Mouse (Mus musculus) midbrain, embryonic 13.5 days (tissue): ENCODE results near the gene Pla1a. TPM values are rescaled to one million over a fixed set of nuclear protein-coding genes. Genes with fewer than 3 reads are reported as not detected.
"Not testable (repeated sequence)": the region's sequence is repeated elsewhere in the genome, so short reads cannot be mapped to it uniquely, and the experiment has no call there.

Experiments used
- ATAC-seq: fragments of 200-750 bp; cut with Nextera tagmentation; 2 replicates; pipeline ENCODE4 v1.8.0; 2017; ENCODE audit warnings: mild to moderate bottlenecking, moderate TSS enrichment, moderate library complexity
- H3K27ac ChIP-seq: fragments of 300-500 bp; sonication (generic); 2 replicates; pipeline ENCODE4 v1.5.1; 2015; ENCODE audit warnings: inconsistent platforms, mild to moderate bottlenecking, moderate library complexity
- H3K27me3 ChIP-seq: fragments of 300-500 bp; sonication (generic); 2 replicates; pipeline ENCODE4 v1.6.1; 2015; ENCODE audit warnings: mild to moderate bottlenecking, inconsistent platforms
- H3K36me3 ChIP-seq: fragments of 300-500 bp; sonication (generic); 2 replicates; pipeline ENCODE4 v1.6.1; 2015; ENCODE audit warnings: mild to moderate bottlenecking, inconsistent platforms
- H3K4me1 ChIP-seq: fragments of 300-500 bp; sonication (generic); replicated peaks from 2 replicates; pipeline ENCODE4 v1.6.1; 2015; ENCODE audit warnings: inconsistent platforms
- H3K4me2 ChIP-seq: fragments of 300-500 bp; sonication (generic); replicated peaks from 2 replicates; pipeline ENCODE4 v1.6.1; 2015; ENCODE audit warnings: moderate library complexity, mild to moderate bottlenecking, inconsistent platforms
- H3K4me3 ChIP-seq: fragments of 300-500 bp; sonication (generic); replicated peaks from 2 replicates; pipeline ENCODE4 v1.5.1; 2015; ENCODE audit warnings: mild to moderate bottlenecking, inconsistent platforms
- H3K9ac ChIP-seq: fragments of 300-500 bp; sonication (generic); replicated peaks from 2 replicates; pipeline ENCODE4 v1.6.1; 2015; ENCODE audit warnings: mild to moderate bottlenecking, inconsistent platforms
- H3K9me3 ChIP-seq: fragments of 300-500 bp; sonication (generic); 2 replicates; pipeline ENCODE4 v1.6.1; 2016; ENCODE audit warnings: mild to moderate bottlenecking, inconsistent platforms
- WGBS: fragments of 180-500 bp; shearing (Covaris S2); methylation state at CpG from one replicate; pipeline ENCODE4 v1.1.7; 2015; 5-methylcytosine and 5-hydroxymethylcytosine counted together
- polyA plus RNA-seq: library from polyadenylated mRNA; unstranded; fragments of >200 nt; fragmentation: Nextera tagmentation; extraction: Ambion mirVana; gene quantifications from 2 replicates; pipeline ENCODE4 v1.2.1, GENCODE M21; 2015

Gene Pla1a
- polyA plus RNA-seq, 1 experiment from 2014 or later = 0.26 TPM

- Histone ChIP-seq H3K9ac (no peak within 1 kb of the TSS), H3K27me3 (no peaks in the 10 kb centered on the region), H3K4me1 (peaks cover 12% of the 10 kb centered on the region), H3K36me3 (peaks cover under 1% of the 10 kb centered on the region; the same call in 1 of the 2 replicates), H3K9me3 (no peaks in the 10 kb centered on the region), H3K27ac (no peak within 1 kb of the TSS), H3K4me3 (no peak within 1 kb of the TSS), H3K4me2 (no peak within 1 kb of the TSS)
- no peak for ATAC-seq
- 78% methylated on average over 17 of the region's 17 CpGs for WGBS
Measured at GRCm38 (mm10) chr16:38455511-38456418, 22.8 kb upstream of the Pla1a start, which contains the start of gene Cd80. Cd80 (plus strand) TSS chr16:38455561.

GRCm38 (mm10) chr16:38454533-38455254 is 21.7 kb upstream of the Pla1a start:
- Histone ChIP-seq H3K4me2 (no peak overlapping the region), H3K27me3 (no peaks in the 10 kb centered on the region), H3K9ac (no peak overlapping the region), H3K9me3 (no peaks in the 10 kb centered on the region), H3K27ac (no peak overlapping the region), H3K4me3 (no peak overlapping the region), H3K4me1 (peaks cover 21% of the 10 kb centered on the region), H3K36me3 (peaks cover 9% of the 10 kb centered on the region)
- 83% methylated on average over 11 of the region's 11 CpGs for WGBS
- ATAC-seq = no peak

- ATAC-seq = no peak
- Histone ChIP-seq H3K4me2 (no peak overlapping the region), H3K27me3 (no peaks in the 10 kb centered on the region), H3K36me3 (peaks cover 16% of the 10 kb centered on the region), H3K27ac (no peak overlapping the region), H3K4me1 (peaks cover 25% of the 10 kb centered on the region), H3K4me3 (no peak overlapping the region), H3K9ac (no peak overlapping the region), H3K9me3 (no peaks in the 10 kb centered on the region)
- WGBS = 93% methylated on average over 4 of the region's 4 CpGs
Measured at GRCm38 (mm10) chr16:38453952-38454351, 21.0 kb upstream of the Pla1a start.

GRCm38 (mm10) chr16:38453203-38453553 is 20.2 kb upstream of the Pla1a start:
- H3K4me2 ChIP-seq = peak overlapping the region; percentile 82
- peaks cover 25% of the 10 kb centered on the region for H3K4me1 ChIP-seq
- WGBS = 30% methylated on average over 3 of the region's 3 CpGs
- no peaks in the 10 kb centered on the region for H3K27me3 ChIP-seq
- peak overlapping the region; percentile 94 for H3K9ac ChIP-seq
- peak overlapping the region; percentile 83 for H3K4me3 ChIP-seq
- ATAC-seq = no peak
- peak overlapping the region; percentile 89 for H3K27ac ChIP-seq
- H3K36me3 ChIP-seq = peaks cover 23% of the 10 kb centered on the region
- H3K9me3 ChIP-seq = no peaks in the 10 kb centered on the region

GRCm38 (mm10) chr16:38452442-38453202 is 19.7 kb upstream of the Pla1a start, which contains the start of gene Adprh:
Adprh (minus strand) TSS chr16:38452703.
- peak; percentile 99 for ATAC-seq
- H3K4me2 ChIP-seq = peak within 1 kb of the TSS; percentile 82
- H3K9ac ChIP-seq = peak within 1 kb of the TSS; percentile 94
- peak within 1 kb of the TSS; percentile 89 for H3K27ac ChIP-seq
- H3K36me3 ChIP-seq = peaks cover 27% of the 10 kb centered on the region
- H3K4me1 ChIP-seq = peaks cover 25% of the 10 kb centered on the region
- peak within 1 kb of the TSS; percentile 83 for H3K4me3 ChIP-seq
- WGBS = 1% methylated on average over 59 of the region's 61 CpGs
- H3K27me3 ChIP-seq = no peaks in the 10 kb centered on the region
- H3K9me3 ChIP-seq = no peaks in the 10 kb centered on the region

- Histone ChIP-seq H3K9me3 (no peaks in the 10 kb centered on the region), H3K9ac (peak overlapping the region; percentile 94), H3K4me3 (peak overlapping the region; percentile 83), H3K36me3 (peaks cover 37% of the 10 kb centered on the region), H3K4me1 (peaks cover 25% of the 10 kb centered on the region), H3K27ac (peak overlapping the region; percentile 89), H3K4me2 (peak overlapping the region; percentile 82), H3K27me3 (no peaks in the 10 kb centered on the region)
- WGBS = 50% methylated on average over 12 of the region's 12 CpGs
- ATAC-seq = no peak
Measured at GRCm38 (mm10) chr16:38451421-38452205, 18.7 kb upstream of the Pla1a start.

- H3K27ac ChIP-seq = no peak overlapping the region
- no peak for ATAC-seq
- H3K9ac ChIP-seq = 0 out of 2 replicates have a peak overlapping the region, but pooled peaks have one; percentile 10
- H3K4me2 ChIP-seq = no peak overlapping the region
- peaks cover 46% of the 10 kb centered on the region for H3K36me3 ChIP-seq
- H3K4me1 ChIP-seq = peaks cover 25% of the 10 kb centered on the region
- no peaks in the 10 kb centered on the region for H3K9me3 ChIP-seq
- H3K4me3 ChIP-seq = no peak overlapping the region
- WGBS = 92% methylated on average over 7 of the region's 7 CpGs
- H3K27me3 ChIP-seq = no peaks in the 10 kb centered on the region
Measured at GRCm38 (mm10) chr16:38450707-38451106, 17.8 kb upstream of the Pla1a start.

GRCm38 (mm10) chr16:38448458-38448857 is 15.5 kb upstream of the Pla1a start:
- Histone ChIP-seq H3K9me3 (no peaks in the 10 kb centered on the region), H3K27me3 (no peaks in the 10 kb centered on the region), H3K27ac (no peak overlapping the region), H3K4me2 (no peak overlapping the region), H3K4me1 (peaks cover 25% of the 10 kb centered on the region), H3K36me3 (peaks cover 69% of the 10 kb centered on the region), H3K4me3 (no peak overlapping the region), H3K9ac (no peak overlapping the region)
- ATAC-seq = no peak
- 96% methylated on average over 12 of the region's 12 CpGs for WGBS

GRCm38 (mm10) chr16:38447366-38447765 is 14.4 kb upstream of the Pla1a start:
- no peak overlapping the region for H3K4me2 ChIP-seq
- H3K27me3 ChIP-seq = no peaks in the 10 kb centered on the region
- no peak overlapping the region for H3K4me3 ChIP-seq
- 88% methylated on average over 21 of the region's 21 CpGs for WGBS
- H3K9me3 ChIP-seq = no peaks in the 10 kb centered on the region
- H3K9ac ChIP-seq = no peak overlapping the region
- H3K27ac ChIP-seq = no peak overlapping the region
- H3K4me1 ChIP-seq = peaks cover 25% of the 10 kb centered on the region
- peaks cover 80% of the 10 kb centered on the region for H3K36me3 ChIP-seq
- no peak for ATAC-seq

- ATAC-seq, H3K27me3 ChIP-seq, H3K4me2 ChIP-seq, H3K27ac ChIP-seq, H3K9ac ChIP-seq, H3K4me3 ChIP-seq, H3K9me3 ChIP-seq: not testable (repeated sequence)
- Histone ChIP-seq H3K4me1 (peaks cover 16% of the 10 kb centered on the region), H3K36me3 (peaks cover 81% of the 10 kb centered on the region)
- 94% methylated on average over 2 of the region's 2 CpGs for WGBS
Measured at GRCm38 (mm10) chr16:38446141-38446540, 13.2 kb upstream of the Pla1a start.

- H3K9ac ChIP-seq = no peak overlapping the region
- H3K9me3 ChIP-seq = no peaks in the 10 kb centered on the region
- WGBS = 96% methylated on average over 20 of the region's 20 CpGs
- H3K4me1 ChIP-seq = peaks cover 11% of the 10 kb centered on the region
- no peak overlapping the region for H3K27ac ChIP-seq
- no peaks in the 10 kb centered on the region for H3K27me3 ChIP-seq
- peaks cover 79% of the 10 kb centered on the region for H3K36me3 ChIP-seq
- H3K4me2 ChIP-seq = no peak overlapping the region
- ATAC-seq = no peak
- H3K4me3 ChIP-seq = no peak overlapping the region
Measured at GRCm38 (mm10) chr16:38445576-38445975, 12.6 kb upstream of the Pla1a start.
